Mouse (Mus musculus) liver, adult (tissue): ENCODE results near the gene Commd1.

Source experiments
- GATA4 ChIP-seq: IDR thresholded peaks from 2 replicates; pipeline ENCODE4 v1.6.1; 2014; ENCODE audit warnings: mild to moderate bottlenecking, low read length; ENCODE audit not compliant: insufficient replicate concordance

Gene Commd1

GRCm38 (mm10) chr11:22981984-22982757 is at the start of gene Commd1, which contains the start of gene Gm28048:
Gene Commd1, minus strand, starts transcription at chr11:22982382.
Gene Gm28048, minus strand, starts transcription at chr11:22982090.
- no peak; the same call in 1 of the 2 replicates for TF ChIP-seq GATA4

GRCm38 (mm10) chr11:23029399-23029798 is 47.2 kb upstream of the Commd1 start:
- TF ChIP-seq GATA4, result no peak

GRCm38 (mm10) chr11:23028957-23029356 is 46.8 kb upstream of the Commd1 start:
- TF ChIP-seq GATA4, result no peak

- no peak for TF ChIP-seq GATA4
Observed at GRCm38 (mm10) chr11:23024169-23024568, 42.0 kb upstream of the Commd1 start.

GRCm38 (mm10) chr11:23023155-23023554 is 41.0 kb upstream of the Commd1 start:
- TF ChIP-seq GATA4, result no peak

- no peak for TF ChIP-seq GATA4
Observed at GRCm38 (mm10) chr11:23020841-23021240, 38.7 kb upstream of the Commd1 start.

- TF ChIP-seq GATA4, result no peak
Observed at GRCm38 (mm10) chr11:23020116-23020770, 38.1 kb upstream of the Commd1 start.

GRCm38 (mm10) chr11:23017943-23018342 is 35.8 kb upstream of the Commd1 start:
- no peak for TF ChIP-seq GATA4

GRCm38 (mm10) chr11:23014996-23015395 is 32.8 kb upstream of the Commd1 start:
- TF ChIP-seq GATA4, result no peak

- no peak for TF ChIP-seq GATA4
Observed at GRCm38 (mm10) chr11:23013580-23014294, 31.6 kb upstream of the Commd1 start.

- TF ChIP-seq GATA4, result no peak
Observed at GRCm38 (mm10) chr11:23013096-23013495, 30.9 kb upstream of the Commd1 start.

- no peak for TF ChIP-seq GATA4
Observed at GRCm38 (mm10) chr11:23008824-23009200, 26.6 kb upstream of the Commd1 start.

- TF ChIP-seq GATA4, result peak; percentile 19; the same call in 1 of the 2 replicates
Observed at GRCm38 (mm10) chr11:23008181-23008823, 26.1 kb upstream of the Commd1 start.

GRCm38 (mm10) chr11:23007481-23008180 is 25.4 kb upstream of the Commd1 start, which contains the start of gene Fam161a:
Gene Fam161a, plus strand, starts transcription at chr11:23007531.
- TF ChIP-seq GATA4, result no peak

GRCm38 (mm10) chr11:23007166-23007480 is 24.9 kb upstream of the Commd1 start:
- TF ChIP-seq GATA4, result no peak
